Comparison of ENCODE assay signal across 17 mouse cellular contexts in the genomic region with DNA sequence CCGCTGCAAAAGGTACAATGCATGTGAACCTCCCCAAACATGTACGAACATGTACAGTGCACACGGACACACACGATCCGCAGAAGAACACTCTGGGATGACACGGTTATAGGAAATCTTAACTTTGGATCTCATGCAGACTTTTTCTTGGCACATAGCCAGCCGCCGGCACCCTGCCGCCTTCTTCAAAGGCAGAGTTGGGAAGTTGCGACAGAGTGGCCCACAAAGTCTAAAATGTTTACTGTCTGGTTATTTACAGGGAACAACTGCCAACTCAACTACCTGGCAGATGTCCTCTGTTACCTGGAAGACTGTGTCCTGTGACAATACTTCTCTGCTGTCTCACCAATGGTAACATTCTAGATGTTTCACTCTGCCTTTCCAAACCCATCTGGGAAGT. TPM values are rescaled to one million over a fixed set of nuclear protein-coding genes. Genes with fewer than 3 reads are reported as not detected.
DNase-seq lines count a peak whose midpoint lies in the region; ATAC-seq and TF ChIP-seq lines count a peak whose summit lies in the region.
"Had no signal": no experiment of that assay in that cellular context is flagged by ENCODE, and none has a peak within 500 bp of the region (broad histone marks: within the 10 kb centered on the region; RNA-seq: fewer than 3 reads in every experiment).

No protein-coding gene starts in this region.

- H3K4me2 ChIP-seq in hindbrain, postnatal 0 days (ENCODE audit: low read depth, low read length) = no peak overlapping the region
- H3K4me2 ChIP-seq in hindbrain, embryonic 16.5 days (ENCODE audit: low read length) = no peak overlapping the region
- H3K4me2 ChIP-seq in liver, embryonic 15.5 days = no peak overlapping the region
- H3K4me2 ChIP-seq: hindbrain, embryonic 12.5 days had no signal

- no peaks in the 10 kb centered on the region for H3K36me3 ChIP-seq in hindbrain, postnatal 0 days (ENCODE audit: insufficient read depth, low read length)
- H3K36me3 ChIP-seq in hindbrain, embryonic 16.5 days (ENCODE audit: control insufficient read depth, insufficient read depth, low read length) = no peaks in the 10 kb centered on the region
- no peaks in the 10 kb centered on the region for H3K36me3 ChIP-seq in liver, embryonic 15.5 days (replicated peaks)
- H3K36me3 ChIP-seq: G1E; hindbrain, embryonic 12.5 days had no signal

- ATAC-seq in hindbrain, postnatal 0 days = no peak
- no peak for ATAC-seq in hindbrain, embryonic 16.5 days
- peak; percentile 10; the same call in 1 of the 2 replicates for ATAC-seq in liver, embryonic 15.5 days (ENCODE audit: insufficient read depth)

- H3K9me3 ChIP-seq in hindbrain, postnatal 0 days (ENCODE audit: low read length) = no peaks in the 10 kb centered on the region
- no peaks in the 10 kb centered on the region for H3K9me3 ChIP-seq in hindbrain, embryonic 16.5 days (ENCODE audit: control insufficient read depth, low read length)
- H3K9me3 ChIP-seq in liver, embryonic 15.5 days (replicated peaks) = no peaks in the 10 kb centered on the region
- H3K9me3 ChIP-seq: hindbrain, embryonic 12.5 days; megakaryocyte, embryonic 14.5 days had no signal

- peak; percentile 37 for DNase-seq in hindbrain, postnatal 0 days (ENCODE audit: low spot score)
- DNase-seq in lung, postnatal 10 days = peak; percentile 20
- DNase-seq in lung, postnatal 25 days (ENCODE audit: low spot score) = no peak
- peak; percentile 25 to 47 for DNase-seq in adrenal gland, adult 18-20 months (ENCODE audit: low spot score in 2 of 2)
- DNase-seq in thymus, postnatal 0 days (ENCODE audit: low spot score) = no peak
- DNase-seq: kidney, adult 11 months; thymus, adult 2 months had no signal

- no peaks in the 10 kb centered on the region for H3K4me1 ChIP-seq in hindbrain, postnatal 0 days (ENCODE audit: insufficient read depth, low read length)
- H3K4me1 ChIP-seq in hindbrain, embryonic 16.5 days (ENCODE audit: control insufficient read depth, insufficient read depth, low read depth, low read length) = no peaks in the 10 kb centered on the region
- peaks cover 29% of the 10 kb centered on the region for H3K4me1 ChIP-seq in liver, embryonic 15.5 days (replicated peaks)
- H3K4me1 ChIP-seq: hindbrain, embryonic 12.5 days; megakaryocyte, embryonic 14.5 days had no signal

- TF ChIP-seq CTCF in hindbrain, postnatal 0 days (IDR thresholded peaks at IDR 0.05; ENCODE audit: low read depth) = no peak

- H3K27ac ChIP-seq in hindbrain, postnatal 0 days = no peak overlapping the region
- H3K27ac ChIP-seq in hindbrain, embryonic 16.5 days (ENCODE audit: low read depth, low read length) = no peak overlapping the region
- H3K27ac ChIP-seq in liver, embryonic 15.5 days (replicated peaks) = 0 out of 2 replicates have a peak overlapping the region, but pooled peaks have one; percentile 24
- H3K27ac ChIP-seq: hindbrain, embryonic 12.5 days; liver, embryonic 14.5 days had no signal

- no peak overlapping the region for H3K4me3 ChIP-seq in hindbrain, postnatal 0 days (ENCODE audit: low read length)
- no peak overlapping the region for H3K4me3 ChIP-seq in hindbrain, embryonic 16.5 days (ENCODE audit: low read length)
- H3K4me3 ChIP-seq in liver, embryonic 15.5 days (replicated peaks) = no peak overlapping the region
- H3K4me3 ChIP-seq: hindbrain, embryonic 12.5 days had no signal

- H3K27me3 ChIP-seq in hindbrain, postnatal 0 days (ENCODE audit: insufficient read depth, low read length) = no peaks in the 10 kb centered on the region
- H3K27me3 ChIP-seq in hindbrain, embryonic 16.5 days (replicated peaks; ENCODE audit: control insufficient read depth, insufficient read depth, low read length) = no peaks in the 10 kb centered on the region
- H3K27me3 ChIP-seq in liver, embryonic 15.5 days = no peaks in the 10 kb centered on the region
- H3K27me3 ChIP-seq: hindbrain, embryonic 12.5 days had no signal

- H3K9ac ChIP-seq in hindbrain, postnatal 0 days (replicated peaks; ENCODE audit: low read length) = no peak overlapping the region
- H3K9ac ChIP-seq in hindbrain, embryonic 16.5 days (ENCODE audit: low read depth, low read length) = no peak overlapping the region
- H3K9ac ChIP-seq in liver, embryonic 15.5 days = no peak overlapping the region
- H3K9ac ChIP-seq: hindbrain, embryonic 12.5 days; liver, embryonic 14.5 days had no signal

- 53% methylated on average over 10 of the region's 10 CpGs for WGBS in hindbrain, postnatal 0 days
- 69% methylated on average over 10 of the region's 10 CpGs for WGBS in hindbrain, embryonic 16.5 days
- WGBS in liver, embryonic 15.5 days (ENCODE audit: insufficient replicate concordance) = 56% methylated on average over 10 of the region's 10 CpGs

RNA-seq across cellular contexts. Expression of gene Slc13a3, which starts 30.0 kb away (rescaled TPM):
- total RNA-seq in hindbrain, postnatal 0 days (2014; rRNA removed) = 25.2 and 29.3 TPM in 2 replicates
- 15.5 and 17.8 TPM in 2 replicates for polyA plus RNA-seq in hindbrain, postnatal 0 days (2015; fragmentation: Nextera tagmentation; extraction: Ambion mirVana)
- polyA plus RNA-seq in hindbrain, embryonic 16.5 days (2015; fragmentation: Nextera tagmentation; extraction: Ambion mirVana) = 11.7 and 13.1 TPM in 2 replicates
- 1 to 10 TPM; 2.3 to 3.2 TPM for total RNA-seq in adrenal gland, adult 18-20 months (2021)
- polyA plus RNA-seq in liver, embryonic 15.5 days (2015; fragmentation: Nextera tagmentation; extraction: Ambion mirVana) = 11.9 and 16.6 TPM in 2 replicates
- polyA plus RNA-seq in thymus, postnatal 0 days (2015; fragmentation: Nextera tagmentation; extraction: Ambion mirVana) = 0.41 and 0.53 TPM in 2 replicates
- total RNA-seq: monocyte, adult 5-6 weeks had no signal
- polyA plus RNA-seq: G1E had no signal

RNA-seq across cellular contexts. Expression of gene Ocstamp, which starts 42.8 kb away (rescaled TPM):
- 0.05 TPM in 1 of 2 replicates, not detected in the other for total RNA-seq in hindbrain, postnatal 0 days (2014; rRNA removed)
- polyA plus RNA-seq in hindbrain, postnatal 0 days (2015; fragmentation: Nextera tagmentation; extraction: Ambion mirVana) = 0.05 TPM in 1 of 2 replicates, not detected in the other
- 0.04 and 0.05 TPM in 2 replicates for polyA plus RNA-seq in hindbrain, embryonic 16.5 days (2015; fragmentation: Nextera tagmentation; extraction: Ambion mirVana)
- total RNA-seq in adrenal gland, adult 18-20 months (2021) = under 1 TPM; 0.19 to 0.30 TPM
- 4.1 and 5.2 TPM in 2 replicates for polyA plus RNA-seq in liver, embryonic 15.5 days (2015; fragmentation: Nextera tagmentation; extraction: Ambion mirVana)
- polyA plus RNA-seq in thymus, postnatal 0 days (2015; fragmentation: Nextera tagmentation; extraction: Ambion mirVana) = 0.03 TPM in 1 of 2 replicates, not detected in the other
- total RNA-seq: granulocyte monocyte progenitor cell, adult 5-6 weeks; left cerebral cortex, postnatal 14 days; monocyte, adult 5-6 weeks had no signal
- polyA plus RNA-seq: G1E; neural tube, embryonic 14.5 days had no signal

RNA-seq across cellular contexts. Expression of gene Trp53rka, which starts 50.1 kb away (rescaled TPM):
- 39.7 and 41.2 TPM in 2 replicates for total RNA-seq in hindbrain, postnatal 0 days (2014; rRNA removed)
- polyA plus RNA-seq in hindbrain, postnatal 0 days (2015; fragmentation: Nextera tagmentation; extraction: Ambion mirVana) = 35.0 and 35.7 TPM in 2 replicates
- polyA plus RNA-seq in hindbrain, embryonic 16.5 days (2015; fragmentation: Nextera tagmentation; extraction: Ambion mirVana) = 40.6 and 42.6 TPM in 2 replicates
- total RNA-seq in adrenal gland, adult 18-20 months (2021) = 10 to 100 TPM; 13.7 to 13.9 TPM
- polyA plus RNA-seq in liver, embryonic 15.5 days (2015; fragmentation: Nextera tagmentation; extraction: Ambion mirVana) = 9.6 and 11.5 TPM in 2 replicates
- 27.3 and 27.4 TPM in 2 replicates for polyA plus RNA-seq in thymus, postnatal 0 days (2015; fragmentation: Nextera tagmentation; extraction: Ambion mirVana)

RNA-seq across cellular contexts. Expression of gene Zfp334, which starts 54.9 kb away (rescaled TPM):
- total RNA-seq in hindbrain, postnatal 0 days (2014; rRNA removed) = 14.8 and 16.4 TPM in 2 replicates
- 3.7 and 3.9 TPM in 2 replicates for polyA plus RNA-seq in hindbrain, postnatal 0 days (2015; fragmentation: Nextera tagmentation; extraction: Ambion mirVana)
- polyA plus RNA-seq in hindbrain, embryonic 16.5 days (2015; fragmentation: Nextera tagmentation; extraction: Ambion mirVana) = 6.8 and 9.0 TPM in 2 replicates
- 1 to 10 TPM; 4.8 to 5.0 TPM for total RNA-seq in adrenal gland, adult 18-20 months (2021)
- 0.97 and 1.3 TPM in 2 replicates for polyA plus RNA-seq in liver, embryonic 15.5 days (2015; fragmentation: Nextera tagmentation; extraction: Ambion mirVana)
- polyA plus RNA-seq in thymus, postnatal 0 days (2015; fragmentation: Nextera tagmentation; extraction: Ambion mirVana) = 0.54 and 0.60 TPM in 2 replicates
- total RNA-seq: granulocyte monocyte progenitor cell, adult 5-6 weeks; monocyte, adult 5-6 weeks had no signal
- polyA plus RNA-seq: G1E had no signal

Comparison
In these comparisons a context has a peak if more than half of its experiments do, and no peak if none do; other contexts are left out.
1. DNase-seq: peak in hindbrain, postnatal 0 days (single experiment), lung, postnatal 10 days (single experiment) and adrenal gland, adult 18-20 months (2 of 2); none in lung, postnatal 25 days (single experiment) and thymus, postnatal 0 days (single experiment).